Mouse (Mus musculus) ES-Bruce4 (cell line): Measurements from ENCODE around the gene Gabpa.

Source experiments
- CTCF ChIP-seq: IDR thresholded peaks from one replicate; pipeline ENCODE4 v1.8.1; 2011; ENCODE audit warnings: low read depth, low read length
- POLR2A ChIP-seq: IDR thresholded peaks from one replicate; pipeline ENCODE4 v1.8.1; 2011; ENCODE audit warnings: low read length; ENCODE audit not compliant: insufficient read depth

DNA sequence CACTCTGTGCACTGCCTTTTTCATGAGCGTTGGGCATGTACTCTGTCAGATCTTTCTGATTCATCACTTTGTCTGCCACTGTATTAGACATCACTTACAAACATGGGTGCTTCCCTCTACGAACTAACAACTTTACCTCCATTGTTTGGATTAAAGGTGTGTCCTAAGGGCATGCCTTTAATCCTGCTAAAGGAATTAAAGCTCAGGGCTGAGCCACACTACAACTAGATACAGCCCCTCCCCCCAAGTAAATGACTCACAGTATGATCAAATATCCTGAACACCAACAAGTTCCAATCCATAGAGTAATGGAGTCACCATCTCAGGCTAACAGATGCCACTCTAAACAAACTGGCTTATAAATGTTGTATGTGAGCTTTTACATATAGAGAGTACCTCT is 3.9 kb downstream of the Gabpa start:
- TF ChIP-seq CTCF: no peak
- no peak for TF ChIP-seq POLR2A
